Mouse (Mus musculus) CH12.LX (cell line): ENCODE results near the gene Fermt3. TPM values are rescaled to one million over a fixed set of nuclear protein-coding genes. Genes with fewer than 3 reads are reported as not detected.

Experiments used
- DNase-seq: peaks from one replicate; pipeline ENCODE4 v3.0.0-alpha.2; 2013; ENCODE audit errors: extremely low read depth
- H3K27ac ChIP-seq: 2 replicates; pipeline ENCODE4 v1.5.1; 2012; ENCODE audit warnings: low read depth, mild to moderate bottlenecking, control low read depth, moderate library complexity; ENCODE audit not compliant: insufficient read depth
- H3K27me3 ChIP-seq: replicated peaks from 2 replicates; pipeline ENCODE3; 2012; ENCODE audit warnings: inconsistent platforms
- H3K36me3 ChIP-seq, 2 experiments: replicated peaks in 1 of 2; 2 replicates each; pipeline versions ENCODE3 to v1.6.1; 2012; ENCODE audit warnings: inconsistent platforms in 1 of 2, low read length in 1 of 2, mild to moderate bottlenecking in 1 of 2, mixed read lengths in 1 of 2, moderate library complexity in 1 of 2; ENCODE audit not compliant: control insufficient read depth in 1 of 2, insufficient read depth in 1 of 2
- H3K4me1 ChIP-seq, 2 experiments: 2 replicates each; pipeline ENCODE4 v1.6.1; 2012; ENCODE audit warnings: inconsistent platforms in 1 of 2, moderate library complexity in 1 of 2; ENCODE audit not compliant: insufficient read depth in 2 of 2, control insufficient read depth in 1 of 2
- H3K4me2 ChIP-seq: 2 replicates; pipeline ENCODE4 v1.6.1; 2012; ENCODE audit warnings: low read depth, mild to moderate bottlenecking, control low read depth; ENCODE audit not compliant: poor library complexity, insufficient read depth, severe bottlenecking
- H3K4me3 ChIP-seq, 3 experiments: fragments of 150-350 bp in 1 of 3; sonication (generic) in 1 of 3; replicated peaks in 1 of 3; 2 replicates each; pipeline versions ENCODE3 to v1.5.1; 2011 to 2012; ENCODE audit warnings: low read depth in 2 of 3, low read length in 2 of 3, mild to moderate bottlenecking in 2 of 3, moderate library complexity in 2 of 3, control low read depth in 1 of 3, improper control_type of control experiment in 1 of 3, inconsistent platforms in 1 of 3, mixed read lengths in 1 of 3; ENCODE audit not compliant: poor library complexity in 1 of 3
- H3K79me2 ChIP-seq: replicated peaks from 2 replicates; pipeline ENCODE4 v1.6.1; 2012; ENCODE audit warnings: mild to moderate bottlenecking, moderate library complexity; ENCODE audit not compliant: control insufficient read depth, poor library complexity, insufficient read depth, severe bottlenecking; ENCODE audit errors: extremely low read depth
- H3K9ac ChIP-seq: 2 replicates; pipeline ENCODE4 v1.6.1; 2012; ENCODE audit warnings: low read depth, mild to moderate bottlenecking, control low read depth, moderate library complexity; ENCODE audit not compliant: insufficient read depth
- H3K9me3 ChIP-seq: replicated peaks from 2 replicates; pipeline ENCODE3; 2012; ENCODE audit warnings: low read length, inconsistent platforms, mixed read lengths
- E2F4 ChIP-seq: IDR thresholded peaks from 2 replicates; pipeline ENCODE4 v1.6.1; 2011; ENCODE audit warnings: low read depth, low read length, improper control_type of control experiment; ENCODE audit not compliant: insufficient replicate concordance
- ELF1 ChIP-seq: IDR thresholded peaks from 2 replicates; pipeline ENCODE4 v1.6.1; 2014; ENCODE audit warnings: low read depth, mild to moderate bottlenecking, inconsistent platforms, low read length, improper control_type of control experiment
- HCFC1 ChIP-seq: IDR thresholded peaks from 2 replicates; pipeline ENCODE4 v1.6.1; 2012; ENCODE audit warnings: low read depth, mild to moderate bottlenecking, inconsistent platforms, low read length, improper control_type of control experiment
- MAFK ChIP-seq: IDR thresholded peaks from 2 replicates; pipeline ENCODE4 v1.6.1; 2011; ENCODE audit warnings: low read length, improper control_type of control experiment; ENCODE audit not compliant: insufficient replicate concordance
- MAX ChIP-seq: IDR thresholded peaks from 2 replicates; pipeline ENCODE4 v1.6.1; 2011; ENCODE audit warnings: low read length, improper control_type of control experiment
- MAZ ChIP-seq: IDR thresholded peaks from 2 replicates; pipeline ENCODE4 v1.6.1; 2012; ENCODE audit warnings: low read depth, mild to moderate bottlenecking, inconsistent platforms, low read length, improper control_type of control experiment, moderate library complexity
- MXI1 ChIP-seq: IDR thresholded peaks from 2 replicates; pipeline ENCODE4 v1.6.1; 2011; ENCODE audit warnings: mild to moderate bottlenecking, low read depth, low read length, improper control_type of control experiment
- NELFE ChIP-seq: IDR thresholded peaks from 2 replicates; pipeline ENCODE4 v1.6.1; 2011; ENCODE audit warnings: low read depth, low read length, improper control_type of control experiment
- NRF1 ChIP-seq: IDR thresholded peaks from 2 replicates; pipeline ENCODE4 v1.6.1; 2014; ENCODE audit warnings: low read depth, mild to moderate bottlenecking, inconsistent platforms, low read length, improper control_type of control experiment, moderate library complexity
- POLR2A ChIP-seq: IDR thresholded peaks from 2 replicates; pipeline ENCODE4 v1.6.1; 2011; ENCODE audit warnings: low read depth, mild to moderate bottlenecking, improper control_type of control experiment, low read length
- SIN3A ChIP-seq: IDR thresholded peaks from 2 replicates; pipeline ENCODE4 v1.6.1; 2012; ENCODE audit warnings: low read length, improper control_type of control experiment, inconsistent platforms
- SMC3 ChIP-seq: IDR thresholded peaks from 2 replicates; pipeline ENCODE4 v1.6.1; 2011; ENCODE audit warnings: low read depth, low read length, improper control_type of control experiment
- TCF12 ChIP-seq: IDR thresholded peaks from 2 replicates; pipeline ENCODE4 v1.6.1; 2014; ENCODE audit warnings: low read depth, mild to moderate bottlenecking, inconsistent platforms, low read length, improper control_type of control experiment
- ZC3H11A ChIP-seq: IDR thresholded peaks from 2 replicates; pipeline ENCODE4 v1.6.1; 2012; ENCODE audit warnings: low read depth, mild to moderate bottlenecking, inconsistent platforms, low read length, improper control_type of control experiment
- ZKSCAN1 ChIP-seq: IDR thresholded peaks from 2 replicates; pipeline ENCODE4 v1.6.1; 2012; ENCODE audit warnings: low read depth, inconsistent platforms, low read length, improper control_type of control experiment, borderline replicate concordance
- ZMIZ1 ChIP-seq: IDR thresholded peaks from 2 replicates; pipeline ENCODE4 v1.6.1; 2012; ENCODE audit warnings: low read depth, mild to moderate bottlenecking, inconsistent platforms, low read length, improper control_type of control experiment
- dilution Hi-C: fragments of 300-500 bp; cut with MboI; formaldehyde crosslinking; loops from 2 replicates; pipeline ENCODE4 v1.14.3; 2020; ENCODE audit warnings: low sequenced_read_pairs; ENCODE audit not compliant: extremely low pct_unique_long_range_greater_than_20kb, extremely low pct_ligation_motif_present
- in situ Hi-C: fragments of 300-500 bp; cut with MboI; formaldehyde crosslinking; loops from 3 replicates; pipeline ENCODE4 v1.14.3; 2019; ENCODE audit warnings: low sequenced_read_pairs, low pct_ligation_motif_present, low pct_unique_long_range_greater_than_20kb, mixed read lengths
- polyA plus RNA-seq: library from polyadenylated mRNA; unstranded; fragments of >175 nt; gene quantifications from 2 replicates; pipeline ENCODE4 v1.2.1, GENCODE M21; 2012; ENCODE audit warnings: low read depth; ENCODE audit not compliant: insufficient read length
- total RNA-seq, 2 experiments: library from RNA; depleted of rRNA; stranded (reverse); fragments of 300-350 nt in 1 of 2; fragments of >200 nt in 1 of 2; gene quantifications; 2 replicates each; pipeline ENCODE4 v1.2.3; 2012 to 2014

Gene Fermt3
- total and polyA plus RNA-seq, 3 experiments = 47.0 to 65.1 (median 57.4) TPM

DNA sequence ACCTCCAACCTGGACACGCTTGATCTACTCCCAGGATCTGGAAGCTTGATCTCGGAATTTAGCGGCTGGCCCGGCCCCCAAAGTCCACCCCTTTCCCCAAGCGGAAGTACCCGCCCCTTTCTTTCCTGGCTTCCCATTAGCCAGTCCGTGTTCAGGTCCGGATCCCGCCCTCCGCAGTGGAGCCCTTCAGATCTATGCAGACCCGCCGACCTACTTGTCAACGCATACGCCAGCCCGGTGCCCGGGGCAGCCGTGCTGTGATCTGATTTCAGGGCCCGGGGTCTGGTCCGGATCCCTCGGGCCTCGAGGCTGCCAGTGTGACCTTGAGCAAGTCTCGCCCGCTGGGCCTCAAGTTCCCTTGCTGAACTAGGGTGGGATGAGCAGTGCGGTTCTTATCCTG is 23.3 kb downstream of the Fermt3 start, which contains the start of the genes Nudt22 and Trpt1:
TSS of gene Nudt22 (minus strand) at position 112 of the 400 bp plus-strand sequence.
TSS of gene Trpt1 (plus strand) at position 126 of the 400 bp plus-strand sequence.
- H3K4me2 ChIP-seq = peak within 1 kb of the TSS; percentile 67
- H3K36me3 ChIP-seq = peaks cover 25 to 33% of the 10 kb centered on the region in 2 experiments
- DNase-seq = peak; percentile 83
- no peaks in the 10 kb centered on the region for H3K27me3 ChIP-seq
- H3K4me1 ChIP-seq = peaks cover 4 to 56% of the 10 kb centered on the region in 2 experiments
- peak within 1 kb of the TSS; percentile 62 for H3K9ac ChIP-seq
- in situ Hi-C loops = no loop called here
- H3K79me2 ChIP-seq = no peaks in the 10 kb centered on the region
- dilution Hi-C loops = no loop called here
- 0 out of 2 replicates have a peak, but pooled peaks have one; percentile 4 for TF ChIP-seq ZMIZ1
- 0 out of 2 replicates have a peak, but pooled peaks have one; percentile 49 for TF ChIP-seq NELFE
- no peak for TF ChIP-seq MAZ
- TF ChIP-seq E2F4 = no peak
- no peak for TF ChIP-seq MAX
- no peak for TF ChIP-seq ZKSCAN1
- TF ChIP-seq TCF12 = peak; percentile 22; the same call in 1 of the 2 replicates
- no peak for TF ChIP-seq MAFK
- peak; percentile 54; the same call in 1 of the 2 replicates for TF ChIP-seq SIN3A
- TF ChIP-seq ZC3H11A = no peak
- TF ChIP-seq POLR2A = peak; percentile 61; the same call in 1 of the 2 replicates
- no peak for TF ChIP-seq SMC3
- no peak for TF ChIP-seq NRF1
- peak; percentile 54 for TF ChIP-seq HCFC1
- peak; percentile 78 for TF ChIP-seq ELF1
- H3K4me3 ChIP-seq = peak within 1 kb of the TSS; percentile 63 to 90 (median 69)
- H3K27ac ChIP-seq = no peak within 1 kb of the TSS
- H3K9me3 ChIP-seq = no peaks in the 10 kb centered on the region

DNA sequence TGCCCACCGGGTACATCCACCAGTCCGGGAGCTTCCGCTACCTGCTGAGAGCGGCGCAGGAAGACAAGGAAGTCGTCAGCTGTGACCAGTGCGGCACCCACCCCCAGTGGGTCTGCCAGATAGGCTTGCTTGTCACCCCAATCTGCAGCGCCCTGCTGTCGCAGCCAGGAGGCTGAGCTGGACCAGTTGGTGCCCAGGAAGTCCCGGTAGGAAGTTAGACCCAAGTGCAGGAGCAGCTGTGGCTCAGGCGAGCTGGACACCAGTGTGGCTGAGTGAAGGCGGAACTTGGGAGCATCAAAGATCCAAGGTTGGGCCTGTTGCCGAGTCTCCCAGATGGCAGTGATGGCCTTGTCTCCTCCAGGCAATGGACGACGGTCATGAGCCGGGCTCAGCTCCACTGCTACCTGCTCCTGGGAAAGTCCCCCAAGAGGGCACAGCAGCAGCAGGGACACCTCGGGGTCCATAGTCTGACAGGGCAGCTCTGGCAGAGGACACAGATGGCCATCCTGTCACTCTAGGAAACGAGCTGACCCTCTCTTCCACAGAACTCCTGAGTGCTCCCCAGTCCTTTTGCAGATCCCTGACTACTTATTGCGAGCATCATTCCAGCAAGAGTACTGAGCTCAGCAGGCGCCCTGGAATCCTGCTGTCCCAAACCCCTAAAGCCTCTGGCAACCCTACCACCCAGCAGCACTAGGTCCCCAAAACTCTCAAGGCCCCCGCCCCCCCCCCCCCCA is 23.8 kb downstream of the Fermt3 start:
- no peaks in the 10 kb centered on the region for H3K27me3 ChIP-seq
- dilution Hi-C loops = no loop called here
- H3K4me2 ChIP-seq = peak overlapping the region; percentile 67
- no peak for DNase-seq
- TF ChIP-seq SIN3A = peak; percentile 50
- 0 out of 2 replicates have a peak, but pooled peaks have one; percentile 8 for TF ChIP-seq ZMIZ1
- TF ChIP-seq MXI1 = peak; percentile 3; the same call in 1 of the 2 replicates
- TF ChIP-seq POLR2A = no peak
- TF ChIP-seq, all 38 proteins: peak for 3
- in situ Hi-C loops = no loop called here
- Histone ChIP-seq H3K79me2 (no peaks in the 10 kb centered on the region), H3K9ac (peak overlapping the region; percentile 62), H3K9me3 (no peaks in the 10 kb centered on the region), H3K4me1 (peaks cover 4 to 56% of the 10 kb centered on the region in 2 experiments), H3K4me3 (peak overlapping the region; percentile 63 to 90 (median 69)), H3K36me3 (peaks cover 24 to 30% of the 10 kb centered on the region in 2 experiments), H3K27ac (no peak overlapping the region)
